Mouse (Mus musculus): ENCODE data around the gene Fcgr1.

The Fcgr1 gene

GRCm38 (mm10) chr3:96269511-96270474, 24.0 kb downstream of the Fcgr1 start, which contains the start of gene Hist2h2bb:
TSS of gene Hist2h2bb (plus strand) at chr3:96269752.
- peak; percentile 86 to 95 for DNase-seq

- peak in 1 of 2 experiments; percentile 52 for DNase-seq
These were observed 24.9 kb downstream of the Fcgr1 start for GRCm38 (mm10) chr3:96268776-96269378.

GRCm38 (mm10) chr3:96268051-96268775, 25.6 kb downstream of the Fcgr1 start, which contains the start of gene Hist2h3b:
TSS of gene Hist2h3b (plus strand) at chr3:96268654.
- DNase-seq: peak; percentile 57 to 74

- DNase-seq: no peak
These were observed 26.2 kb downstream of the Fcgr1 start for GRCm38 (mm10) chr3:96267541-96267940.

GRCm38 (mm10) chr3:96266132-96266710, 27.5 kb downstream of the Fcgr1 start:
- DNase-seq: no peak

GRCm38 (mm10) chr3:96264404-96264949, 29.3 kb downstream of the Fcgr1 start:
- no peak for DNase-seq

GRCm38 (mm10) chr3:96263558-96264403, 30.0 kb downstream of the Fcgr1 start:
- DNase-seq: peak in 1 of 2 experiments; percentile 55

- DNase-seq: peak; percentile 83 to 94
These were observed 30.7 kb downstream of the Fcgr1 start, which contains the start of gene Hist2h4 for GRCm38 (mm10) chr3:96262979-96263550. TSS of gene Hist2h4 (minus strand) at chr3:96263311.

GRCm38 (mm10) chr3:96262216-96262875, 31.4 kb downstream of the Fcgr1 start:
- peak; percentile 46 to 66 for DNase-seq

- no peak for DNase-seq
These were observed 32.1 kb downstream of the Fcgr1 start for GRCm38 (mm10) chr3:96261623-96262022.

GRCm38 (mm10) chr3:96260220-96260619, 33.5 kb downstream of the Fcgr1 start:
- DNase-seq: no peak

- no peak for DNase-seq
These were observed 36.6 kb downstream of the Fcgr1 start for GRCm38 (mm10) chr3:96257190-96257589.

- DNase-seq: no peak
These were observed 37.7 kb downstream of the Fcgr1 start for GRCm38 (mm10) chr3:96255926-96256593.

GRCm38 (mm10) chr3:96254683-96255355, 39.0 kb downstream of the Fcgr1 start:
- DNase-seq: no peak

- no peak for DNase-seq
These were observed 42.0 kb downstream of the Fcgr1 start for GRCm38 (mm10) chr3:96251787-96252186.

GRCm38 (mm10) chr3:96250890-96251289, 42.9 kb downstream of the Fcgr1 start:
- no peak for DNase-seq

- DNase-seq: no peak
These were observed 44.8 kb downstream of the Fcgr1 start for GRCm38 (mm10) chr3:96249034-96249345.

- DNase-seq: no peak
These were observed 45.4 kb downstream of the Fcgr1 start for GRCm38 (mm10) chr3:96248141-96249033.

Data from thymus, adult 18-20 months (tissue).